Mouse (Mus musculus): ENCODE measurements around the gene Rps27. TPM values are rescaled to one million over a fixed set of nuclear protein-coding genes. Genes with fewer than 3 reads are reported as not detected.

The Rps27 gene
- total RNA-seq, 4 experiments from 2014 or later: 1,066 to 1,242 (median 1,083) TPM

DNA sequence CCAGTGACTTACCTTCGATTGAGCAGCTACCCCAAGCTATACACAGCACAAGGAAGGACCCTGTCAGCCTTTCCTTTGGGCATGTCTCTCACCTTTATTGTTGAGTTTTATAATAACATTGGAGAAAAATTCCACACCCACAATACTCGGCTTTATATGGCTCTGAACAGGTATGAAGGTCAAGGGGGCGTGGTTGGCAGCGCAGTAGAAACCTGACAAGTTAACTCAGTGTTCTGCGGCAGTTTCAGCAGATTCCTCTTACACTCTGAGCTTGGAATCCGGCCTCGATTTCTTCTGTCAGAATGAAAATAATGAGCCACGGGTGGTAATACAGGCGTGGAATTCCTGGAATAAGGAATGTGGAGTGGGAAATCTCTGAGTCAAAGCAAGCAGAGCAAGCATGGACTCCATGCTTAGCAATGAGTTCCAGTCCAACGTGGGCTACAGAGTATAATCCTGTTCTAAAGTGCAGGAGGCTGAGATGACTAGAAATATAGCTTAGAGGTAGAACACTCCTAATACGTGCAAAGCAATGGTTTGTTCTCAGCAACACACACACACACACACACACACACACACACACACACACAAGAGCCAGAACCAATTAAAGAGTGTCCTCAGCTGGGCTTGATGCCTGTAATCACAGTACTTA is 22.5 kb downstream of the Rps27 start:
- no peak for DNase-seq (ENCODE audit: low spot score in 2 of 2)

DNA sequence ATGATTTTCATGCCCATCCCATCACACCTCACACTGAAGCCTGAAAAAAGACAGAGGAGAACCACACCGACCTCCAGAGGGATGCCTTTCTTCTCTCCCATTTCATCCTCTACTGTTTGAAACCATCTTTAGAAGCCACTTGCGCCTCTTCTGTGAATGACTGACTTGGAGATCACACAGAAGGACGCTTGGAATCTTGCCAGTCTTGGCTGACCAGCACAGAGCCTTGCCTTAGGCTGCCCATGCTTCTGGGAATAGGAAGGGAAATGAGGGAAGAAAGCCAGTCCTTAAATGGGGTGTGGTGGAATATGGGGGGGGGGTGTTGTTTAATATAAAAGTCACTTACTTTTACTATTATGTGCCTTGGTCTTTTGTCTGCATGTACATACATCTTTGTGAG is 29.9 kb downstream of the Rps27 start:
- no peak for DNase-seq (ENCODE audit: low spot score in 2 of 2)

DNA sequence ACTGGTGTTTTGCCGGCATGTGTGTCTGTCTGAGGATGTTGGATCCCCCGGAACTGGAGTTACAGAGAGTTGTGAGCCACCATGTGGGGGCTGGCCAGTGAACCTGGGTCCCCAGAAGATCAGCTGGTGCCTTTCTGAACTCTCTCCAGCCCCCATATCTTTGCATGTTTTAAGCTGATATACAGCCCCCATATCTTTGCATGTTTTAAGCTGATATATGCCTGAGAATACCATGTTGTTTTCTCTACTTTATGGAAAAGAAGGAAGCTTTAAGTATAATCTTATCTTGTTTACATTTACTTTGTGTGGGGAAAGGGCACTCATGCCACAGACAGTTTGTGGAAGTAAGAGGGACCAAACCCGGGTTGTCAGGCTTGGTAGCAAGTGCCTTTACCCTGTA is 33.9 kb downstream of the Rps27 start:
- no peak for DNase-seq (ENCODE audit: low spot score in 2 of 2)

Other genes starting within 250 kb of the Rps27 start
- gene Hax1, start 214.9 kb downstream of the Rps27 start, total RNA-seq (2022): 10 to 100 TPM; 47.1 to 65.2 (median 51.5) TPM
- gene 4933434E20Rik, start 162.0 kb downstream of the Rps27 start, total RNA-seq (2022): 100 to 1,000 TPM in 3 of 4 experiments, 10 to 100 TPM in 1; 99.6 to 117 (median 106) TPM
- 10 to 100 TPM; 77.3 to 99.8 (median 88.6) TPM for gene Ubap2l, start 161.0 kb downstream of the Rps27 start, total RNA-seq (2022)
- 100 to 1,000 TPM; 385 to 462 (median 429) TPM for gene Tpm3, start 141.0 kb downstream of the Rps27 start, total RNA-seq (2022)
- under 1 TPM in 2 of 4 experiments, not detected in 2; 0.05 to 0.10 TPM for gene Nup210l, start 109.5 kb downstream of the Rps27 start, total RNA-seq (2022)
- gene Rab13, start within 50 bp of the Rps27 start, total RNA-seq (2022): 10 to 100 TPM in 1 of 4 experiments, 1 to 10 TPM in 3; 5.7 to 11.6 (median 8.8) TPM
- 10 to 100 TPM; 67.8 to 75.4 (median 71.8) TPM for gene Jtb, start 17.9 kb upstream of the Rps27 start, total RNA-seq (2022)
- not detected for gene Creb3l4, start 29.9 kb upstream of the Rps27 start, total RNA-seq (2022)
- 10 to 100 TPM; 37.8 to 46.4 (median 43.6) TPM for gene Slc39a1, start 34.5 kb upstream of the Rps27 start, total RNA-seq (2022)
- gene Crtc2, start 40.5 kb upstream of the Rps27 start, total RNA-seq (2022): 10 to 100 TPM; 15.3 to 21.7 (median 16.5) TPM
- 100 to 1,000 TPM in 1 of 4 experiments, 10 to 100 TPM in 3; 76.0 to 106 (median 85.8) TPM for gene Dennd4b, start 51.5 kb upstream of the Rps27 start, total RNA-seq (2022)
- gene Gatad2b, start 79.5 kb upstream of the Rps27 start, total RNA-seq (2022): 10 to 100 TPM; 55.0 to 69.8 (median 62.6) TPM
- gene Slc27a3, start 176.3 kb upstream of the Rps27 start, total RNA-seq (2022): 1 to 10 TPM in 2 of 4 experiments, under 1 TPM in 2; 0.65 to 1.1 (median 0.96) TPM
- gene Ints3, start 220.0 kb upstream of the Rps27 start, total RNA-seq (2022): 10 to 100 TPM; 14.0 to 16.8 (median 14.8) TPM

Measured in gastrocnemius, adult 8-10 months (tissue).